Mouse (Mus musculus): ENCODE results near the gene Cnot2.

- no peak for TF ChIP-seq POLR2A (IDR thresholded peaks at IDR 0.05; ENCODE audit: extremely low read depth, insufficient read depth, low read length)
- no peak for TF ChIP-seq CTCF (IDR thresholded peaks at IDR 0.05; ENCODE audit: low read depth, low read length)
Observed at GRCm38 (mm10) chr10:116513254-116513635, 68.1 kb downstream of the Cnot2 start.
